Mouse (Mus musculus): ENCODE data around the gene Olfr571.

GRCm38 (mm10) chr7:102855807-102856206 is 61.5 kb downstream of the Olfr571 start:
- TF ChIP-seq RAD21 (IDR thresholded peaks at IDR 0.05; ENCODE audit: low read depth, low read length) (no peak), MAZ (IDR thresholded peaks at IDR 0.05; ENCODE audit: low read depth, low read length) (no peak), ZMIZ1 (IDR thresholded peaks at IDR 0.05; ENCODE audit: low read depth, low read length) (no peak), POLR2A (IDR thresholded peaks at IDR 0.05; ENCODE audit: control insufficient read depth in 1 of 2, insufficient read depth in 1 of 2, low read depth in 1 of 2, low read length in 2 of 2, poor library complexity in 1 of 2) (no peak)
